Mouse (Mus musculus): ENCODE measurements around the gene Exosc5.

Gene Exosc5

GRCm38 (mm10) chr7:25636373-25636772 is 22.6 kb upstream of the Exosc5 start:
- peak in 1 of 2 experiments; percentile 79 for DNase-seq (ENCODE audit: low spot score in 2 of 2)

- DNase-seq (ENCODE audit: low spot score in 2 of 2) = no peak
Measured at GRCm38 (mm10) chr7:25637099-25637498, 21.9 kb upstream of the Exosc5 start.

GRCm38 (mm10) chr7:25639754-25640153 is 19.2 kb upstream of the Exosc5 start:
- no peak for DNase-seq (ENCODE audit: low spot score in 2 of 2)

- no peak for DNase-seq (ENCODE audit: low spot score in 2 of 2)
Measured at GRCm38 (mm10) chr7:25644136-25644535, 14.8 kb upstream of the Exosc5 start.

- DNase-seq (ENCODE audit: low spot score in 2 of 2) = peak in 1 of 2 experiments; percentile 28
Measured at GRCm38 (mm10) chr7:25644631-25645030, 14.3 kb upstream of the Exosc5 start.

- no peak for DNase-seq (ENCODE audit: low spot score in 2 of 2)
Measured at GRCm38 (mm10) chr7:25645074-25645473, 13.9 kb upstream of the Exosc5 start.

GRCm38 (mm10) chr7:25647574-25648123 is 11.3 kb upstream of the Exosc5 start:
- DNase-seq (ENCODE audit: low spot score in 2 of 2) = peak; percentile 54 to 66

- DNase-seq (ENCODE audit: low spot score in 2 of 2) = no peak
Measured at GRCm38 (mm10) chr7:25649839-25650238, 9.1 kb upstream of the Exosc5 start.

- peak in 1 of 2 experiments; percentile 66 for DNase-seq (ENCODE audit: low spot score in 2 of 2)
Measured at GRCm38 (mm10) chr7:25651281-25651680, 7.7 kb upstream of the Exosc5 start.

- DNase-seq (ENCODE audit: low spot score in 2 of 2) = no peak
Measured at GRCm38 (mm10) chr7:25652244-25652759, 6.7 kb upstream of the Exosc5 start.

GRCm38 (mm10) chr7:25655601-25656428 is 3.1 kb upstream of the Exosc5 start:
- no peak for DNase-seq (ENCODE audit: low spot score in 2 of 2)

GRCm38 (mm10) chr7:25657785-25658184 is 1.2 kb upstream of the Exosc5 start:
- no peak for DNase-seq (ENCODE audit: low spot score in 2 of 2)

GRCm38 (mm10) chr7:25666381-25666780 is 7.4 kb downstream of the Exosc5 start:
- DNase-seq (ENCODE audit: low spot score in 2 of 2) = no peak

- DNase-seq (ENCODE audit: low spot score in 2 of 2) = no peak
Measured at GRCm38 (mm10) chr7:25669158-25669557, 10.2 kb downstream of the Exosc5 start.

GRCm38 (mm10) chr7:25669631-25670030 is 10.7 kb downstream of the Exosc5 start:
- no peak for DNase-seq (ENCODE audit: low spot score in 2 of 2)

GRCm38 (mm10) chr7:25670096-25670495 is 11.1 kb downstream of the Exosc5 start:
- no peak for DNase-seq (ENCODE audit: low spot score in 2 of 2)

- no peak for DNase-seq (ENCODE audit: low spot score in 2 of 2)
Measured at GRCm38 (mm10) chr7:25671686-25672085, 12.7 kb downstream of the Exosc5 start.

GRCm38 (mm10) chr7:25672442-25672841 is 13.5 kb downstream of the Exosc5 start:
- DNase-seq (ENCODE audit: low spot score in 2 of 2) = no peak

GRCm38 (mm10) chr7:25674297-25674696 is 15.3 kb downstream of the Exosc5 start:
- no peak for DNase-seq (ENCODE audit: low spot score in 2 of 2)

GRCm38 (mm10) chr7:25674719-25675300 is 15.8 kb downstream of the Exosc5 start, which contains the start of gene Tmem91:
TSS of gene Tmem91 (minus strand) at chr7:25675166.
- DNase-seq (ENCODE audit: low spot score in 2 of 2) = no peak

- no peak for DNase-seq (ENCODE audit: low spot score in 2 of 2)
Measured at GRCm38 (mm10) chr7:25675405-25675804, 16.4 kb downstream of the Exosc5 start.

- no peak for DNase-seq (ENCODE audit: low spot score in 2 of 2)
Measured at GRCm38 (mm10) chr7:25676085-25676781, 17.3 kb downstream of the Exosc5 start.
